Mouse (Mus musculus) R1 (cell line): ENCODE results near the gene Tfpi.

Source experiments
- DNase-seq: peaks from one replicate; pipeline ENCODE4 v3.0.0-alpha.2; 2018; ENCODE audit warnings: low read depth, low spot score

The Tfpi gene

DNA sequence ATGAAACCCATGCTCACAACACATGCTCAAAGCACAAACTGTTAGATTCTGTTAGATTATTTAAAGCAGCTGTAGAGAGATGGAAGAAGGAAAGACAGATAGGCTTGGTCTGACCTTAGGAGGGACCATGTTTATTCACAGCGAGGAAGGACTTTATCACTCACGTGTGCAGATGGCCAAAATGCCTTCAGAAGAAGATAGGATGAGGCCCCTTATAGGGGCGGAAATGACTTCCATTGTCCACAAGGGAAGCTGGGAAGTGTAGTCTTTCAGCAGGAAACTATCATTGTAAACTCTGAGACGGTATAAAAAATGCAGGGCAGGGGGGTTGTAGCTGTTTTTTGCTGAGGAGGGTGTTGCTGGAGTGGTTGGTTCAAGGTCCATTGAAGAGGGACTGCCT lies at the start of gene Tfpi:
Gene Tfpi, minus strand, starts transcription at position 199 of the 400 bp plus-strand sequence.
- peak; percentile 52 for DNase-seq

DNA sequence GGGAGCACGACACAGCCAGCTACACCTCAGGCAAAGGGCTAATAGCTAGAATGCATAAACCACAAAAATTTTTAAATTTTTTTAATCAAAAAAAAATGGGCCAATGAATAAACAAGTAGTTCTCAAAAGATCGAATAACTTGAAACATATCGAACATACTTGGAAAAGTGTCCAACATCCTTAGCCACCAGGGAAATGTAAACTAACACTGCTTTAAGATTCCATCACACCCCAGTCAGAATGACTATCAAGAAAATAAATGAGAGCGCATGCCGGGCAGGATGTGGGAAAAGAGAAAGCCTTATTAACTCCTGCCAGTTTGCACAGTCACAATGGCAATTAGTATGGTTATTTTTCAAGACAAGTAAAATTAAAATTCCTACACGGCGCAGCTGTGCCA lies 49.6 kb upstream of the Tfpi start:
- no peak for DNase-seq

DNA sequence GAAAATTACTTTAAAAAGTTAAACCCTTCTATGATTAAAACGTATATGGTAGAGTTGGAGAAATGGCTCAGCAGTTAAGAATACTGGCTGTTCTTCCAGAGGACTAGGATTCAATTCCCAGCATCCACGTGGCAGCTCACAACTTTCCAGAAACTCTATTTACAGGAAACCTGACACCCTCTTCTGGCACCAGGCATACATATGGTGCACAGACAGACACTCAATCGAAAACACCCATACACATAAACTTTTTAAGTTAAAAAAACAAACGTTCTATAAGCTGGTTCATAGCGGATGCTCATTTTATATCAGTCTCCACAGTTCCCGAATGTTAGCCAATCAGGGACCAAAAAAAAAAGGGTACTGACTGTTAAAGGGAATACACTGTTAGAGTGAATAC lies 49.2 kb upstream of the Tfpi start:
- no peak for DNase-seq

DNA sequence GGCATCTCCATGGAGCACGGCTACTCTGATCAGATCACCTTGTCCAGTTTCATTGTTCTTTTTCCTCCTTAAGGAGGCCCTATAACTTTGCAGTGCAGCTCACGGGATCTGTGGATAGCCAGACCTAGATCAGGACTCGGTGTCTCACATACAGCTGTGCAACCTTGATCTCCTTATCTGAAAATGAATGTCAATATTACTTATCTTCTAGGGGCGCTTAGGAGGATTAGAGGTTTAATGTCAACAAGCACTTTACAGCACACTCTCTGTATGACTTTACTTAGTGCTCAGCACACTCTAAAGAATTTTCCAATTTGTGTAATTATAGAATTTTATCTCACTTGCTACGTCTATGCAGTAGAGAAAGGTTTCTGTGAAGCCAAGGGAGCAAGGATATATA lies 48.5 kb upstream of the Tfpi start:
- no peak for DNase-seq

DNA sequence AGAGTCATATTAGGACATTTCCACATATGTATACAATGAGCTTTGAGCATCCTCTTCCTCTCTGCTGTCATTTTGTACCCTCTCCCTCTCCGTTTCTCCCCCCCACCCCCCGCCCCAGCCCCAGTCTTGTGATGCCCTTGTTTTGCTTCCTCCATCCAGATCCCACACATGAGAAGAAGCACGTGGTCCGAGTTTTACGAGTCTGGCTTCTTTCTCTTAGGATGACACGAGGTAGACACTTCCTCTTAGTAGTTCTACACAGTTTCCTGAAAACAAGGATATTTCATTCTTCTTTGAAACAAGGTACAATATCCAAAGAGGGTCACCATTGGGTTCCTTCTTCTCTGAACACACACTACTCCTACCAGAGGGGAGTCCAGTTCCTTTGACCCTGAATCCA lies 47.4 kb upstream of the Tfpi start:
- no peak for DNase-seq

DNA sequence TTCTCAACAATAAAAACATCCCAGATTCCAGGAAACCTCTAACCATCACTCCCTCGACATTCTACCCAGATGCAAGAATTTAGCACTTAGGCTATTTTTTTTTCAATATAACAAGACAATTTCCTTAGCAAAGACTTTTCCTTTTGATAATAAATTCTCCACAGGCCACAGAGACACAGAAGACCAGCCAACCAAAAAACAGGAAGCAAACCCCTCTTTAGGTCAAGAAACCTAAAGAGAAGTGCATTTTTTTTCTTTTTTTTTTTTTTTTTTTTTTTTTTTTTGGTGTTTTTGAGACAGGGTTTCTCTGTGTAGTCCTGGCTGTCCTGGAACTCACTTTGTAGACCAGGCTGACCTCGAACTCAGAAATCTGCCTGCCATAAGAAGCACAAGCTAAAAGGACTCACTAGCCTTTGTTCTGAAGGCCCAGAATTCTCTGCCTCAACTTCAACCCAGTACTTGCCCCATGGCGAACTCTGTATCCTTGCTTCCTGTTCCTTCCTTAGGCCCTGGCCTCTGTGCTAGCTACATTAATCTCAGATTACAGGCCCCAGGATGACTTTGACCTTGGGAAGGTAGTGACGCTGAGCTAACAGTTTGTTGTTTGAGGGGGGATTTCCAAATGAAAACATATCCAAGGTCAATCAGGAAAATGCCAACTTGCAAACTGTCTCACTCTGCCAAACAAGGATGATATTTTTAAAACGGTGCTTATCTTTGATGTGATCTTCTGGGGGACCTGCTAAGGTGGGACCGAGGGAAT lies 46.7 kb upstream of the Tfpi start:
- DNase-seq = peak; percentile 38

DNA sequence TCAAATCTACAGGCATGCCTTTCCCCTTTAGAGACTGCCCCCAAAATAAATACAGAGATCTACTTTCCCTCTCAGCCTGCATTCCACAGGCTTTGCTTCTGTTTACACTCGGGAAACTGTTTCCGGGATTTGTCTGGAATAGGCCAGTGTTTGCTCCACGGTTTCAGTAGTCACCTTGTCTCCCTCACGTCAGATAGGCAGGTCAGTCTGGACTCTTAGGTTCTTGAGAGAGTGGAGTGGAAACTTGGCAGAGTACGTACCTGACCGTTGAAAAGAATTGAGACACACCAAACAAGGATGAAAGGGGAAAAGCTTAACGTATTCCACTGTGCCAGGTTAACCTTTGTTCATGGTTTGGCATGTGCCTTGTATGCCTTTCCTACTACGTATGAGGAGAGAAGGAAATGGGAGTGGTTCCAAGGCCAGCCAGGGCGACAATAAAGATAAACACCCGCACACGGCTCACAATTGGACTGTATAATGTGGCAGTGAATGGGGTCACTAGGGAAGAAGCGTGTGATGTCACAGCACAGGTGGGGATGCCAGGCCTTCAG lies 43.0 kb upstream of the Tfpi start:
- peak; percentile 65 for DNase-seq

DNA sequence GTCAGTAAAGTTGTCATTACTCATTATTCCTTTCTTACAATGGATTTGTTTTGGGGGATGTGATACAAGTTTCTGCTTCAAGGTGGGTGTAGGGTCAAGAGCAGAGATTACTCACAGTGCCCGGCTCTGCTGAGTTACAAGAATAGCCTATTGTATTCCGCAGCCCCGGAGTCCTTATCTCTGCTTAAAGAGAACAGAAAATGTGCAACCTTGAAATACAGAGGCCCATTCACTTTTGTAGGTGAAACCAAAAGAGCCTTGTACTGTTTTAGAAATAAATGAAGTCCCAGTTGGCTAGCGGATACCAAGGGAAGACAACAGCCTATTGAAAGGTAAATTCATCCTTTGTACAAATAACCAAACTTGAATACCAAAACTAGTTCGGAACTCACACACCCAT lies 42.2 kb upstream of the Tfpi start:
- DNase-seq = peak; percentile 86

DNA sequence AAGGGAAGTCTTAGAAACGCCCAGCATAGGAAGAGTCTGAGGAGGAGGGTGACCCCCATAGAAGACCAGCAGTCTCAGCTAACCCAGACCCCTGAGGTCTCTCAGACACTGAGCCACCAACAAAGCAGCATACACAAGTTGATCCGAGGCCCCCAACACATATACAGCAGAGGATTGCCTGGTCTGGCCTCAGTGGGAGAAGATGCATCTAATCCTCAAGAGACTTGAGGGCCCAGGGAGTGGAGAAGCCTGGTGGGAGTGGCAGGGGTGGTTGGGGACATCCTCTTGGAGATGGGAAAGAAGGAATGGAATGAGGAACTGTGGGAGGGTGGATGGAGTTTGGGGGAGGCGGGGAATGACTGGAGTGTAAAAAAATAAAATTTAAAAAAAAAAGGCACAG lies 36.7 kb upstream of the Tfpi start:
- DNase-seq = no peak

DNA sequence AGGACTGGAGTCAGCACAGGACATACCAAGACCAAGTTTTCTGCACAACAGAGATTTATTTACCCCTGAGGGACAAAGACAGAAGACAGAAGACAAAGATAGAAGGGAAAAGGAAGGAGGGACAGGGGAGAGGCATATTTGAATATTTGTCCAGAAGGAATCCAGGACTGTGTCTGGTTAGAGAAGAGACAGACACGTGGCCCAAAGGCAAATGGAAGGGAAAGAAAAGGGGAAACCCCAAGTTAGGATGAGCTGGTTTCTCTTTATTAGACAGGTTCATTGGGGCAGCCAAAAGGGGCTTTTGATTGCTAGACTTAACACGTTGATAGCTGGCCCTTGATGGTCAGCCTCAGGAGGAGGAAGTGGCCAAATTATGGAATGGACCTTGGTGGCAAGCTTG lies 34.9 kb upstream of the Tfpi start:
- DNase-seq = no peak

DNA sequence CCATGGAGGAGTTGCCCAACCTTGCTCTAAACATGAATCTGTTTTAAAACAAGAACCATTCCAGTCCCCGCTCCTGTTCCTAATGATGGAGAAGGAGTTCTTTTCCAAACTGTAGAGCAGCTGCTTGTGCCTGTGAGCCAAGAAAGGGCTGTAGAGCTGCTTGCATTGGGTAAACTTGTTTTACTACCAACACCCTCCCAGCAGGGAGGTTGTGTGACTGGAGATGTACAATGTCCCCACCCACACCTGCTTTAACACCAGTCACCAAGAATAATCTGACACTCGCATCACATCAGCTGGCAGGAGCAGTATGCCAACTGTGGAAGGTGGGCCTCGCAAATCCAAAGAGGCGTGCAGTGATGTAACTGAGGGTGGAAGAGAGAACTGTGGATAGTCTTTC lies 34.5 kb upstream of the Tfpi start:
- DNase-seq = no peak

DNA sequence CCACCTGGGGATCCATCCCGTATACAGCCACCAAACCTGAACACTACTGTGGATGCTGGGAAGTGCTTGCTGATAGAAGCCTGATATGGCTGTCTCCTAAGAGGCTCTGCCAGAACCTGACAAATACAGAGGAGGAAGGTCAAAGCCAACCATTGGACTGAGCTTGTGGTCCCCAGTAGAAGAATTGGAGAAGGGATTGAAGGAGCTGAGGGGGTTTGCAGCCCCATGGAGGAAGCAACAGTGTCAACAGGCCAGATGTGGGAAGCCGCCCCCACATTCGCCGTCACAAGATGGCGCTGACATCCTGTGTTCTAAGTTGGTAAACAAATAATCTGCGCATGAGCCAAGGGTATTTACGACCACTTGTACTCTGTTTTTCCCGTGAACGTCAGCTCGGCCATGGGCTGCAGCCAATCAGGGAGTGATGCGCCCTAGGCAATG lies 28.4 kb upstream of the Tfpi start:
- peak; percentile 51 for DNase-seq

DNA sequence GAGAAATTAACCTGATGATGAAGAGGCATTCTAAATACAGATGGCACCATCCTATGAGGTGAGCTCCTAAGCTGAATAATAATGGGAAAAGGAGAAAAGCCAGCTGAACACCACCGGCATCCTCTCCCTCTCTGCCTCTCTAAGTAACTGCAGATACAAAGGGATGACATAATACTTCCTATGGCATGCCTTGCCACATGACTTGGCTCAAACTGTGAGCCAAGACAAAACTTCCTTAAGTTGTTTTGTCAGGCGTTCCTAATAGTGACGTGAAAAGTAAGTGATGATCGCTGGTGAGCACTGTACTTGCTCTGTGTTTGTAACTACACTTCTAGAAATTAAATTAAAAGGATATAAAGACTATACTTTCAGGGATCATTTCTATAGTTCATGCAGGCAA lies 27.7 kb upstream of the Tfpi start:
- no peak for DNase-seq

DNA sequence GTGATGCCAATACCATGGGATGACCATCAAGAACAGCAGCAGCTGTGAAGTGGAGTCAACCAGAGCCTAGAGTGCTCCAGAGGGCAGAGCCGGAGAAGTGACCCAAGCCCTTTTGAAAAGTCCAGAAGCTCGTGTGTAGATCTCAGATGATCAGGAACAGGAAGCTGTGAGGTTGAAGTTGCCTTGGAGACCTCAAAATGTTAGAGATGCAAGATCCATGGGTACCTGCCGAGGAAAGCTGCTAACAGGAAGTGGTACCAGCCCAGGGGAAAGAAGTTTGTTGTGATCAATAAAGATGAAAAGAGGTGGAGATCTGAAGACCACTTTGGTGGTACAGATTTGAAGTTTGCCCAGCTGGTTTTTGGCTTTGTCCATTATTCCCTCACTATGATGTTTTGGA lies 22.3 kb upstream of the Tfpi start:
- DNase-seq = no peak

DNA sequence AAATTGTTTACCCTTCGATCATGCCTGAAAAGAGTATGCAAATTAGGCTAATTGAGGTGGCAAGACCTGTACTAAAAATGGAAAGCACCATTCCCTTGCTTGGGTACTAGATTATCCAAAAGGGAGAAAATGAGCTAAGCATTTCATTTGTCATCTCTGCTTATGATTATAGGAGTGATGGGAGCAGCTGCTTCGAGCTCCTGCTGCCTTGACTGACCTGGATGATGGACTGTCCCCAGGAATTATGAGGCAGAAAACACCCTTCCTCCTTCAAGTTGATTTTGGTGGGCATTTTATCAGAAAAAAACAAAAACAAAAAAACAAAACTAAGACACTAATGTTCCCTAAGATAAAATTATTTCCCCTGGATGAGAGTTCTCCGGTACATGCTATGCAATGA lies 18.5 kb upstream of the Tfpi start:
- no peak for DNase-seq

DNA sequence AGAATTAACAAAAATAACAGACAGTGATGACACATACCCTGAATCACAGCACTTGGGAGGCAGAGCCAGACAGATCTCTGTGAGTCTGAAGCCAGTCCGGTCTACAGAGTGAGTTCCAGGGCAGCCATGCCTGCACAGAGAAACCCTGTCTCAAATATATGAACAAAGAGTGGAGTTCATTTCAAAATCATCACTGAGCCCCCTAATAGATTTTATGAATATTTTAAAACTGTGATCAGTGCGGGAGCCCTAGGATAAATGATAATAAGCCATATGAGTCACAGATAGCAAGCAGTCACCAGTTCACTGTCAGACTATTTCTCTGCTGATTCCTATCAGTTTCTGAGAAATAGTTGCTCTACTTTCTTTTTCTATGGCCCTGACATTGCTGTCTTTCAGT lies 17.1 kb upstream of the Tfpi start:
- no peak for DNase-seq

DNA sequence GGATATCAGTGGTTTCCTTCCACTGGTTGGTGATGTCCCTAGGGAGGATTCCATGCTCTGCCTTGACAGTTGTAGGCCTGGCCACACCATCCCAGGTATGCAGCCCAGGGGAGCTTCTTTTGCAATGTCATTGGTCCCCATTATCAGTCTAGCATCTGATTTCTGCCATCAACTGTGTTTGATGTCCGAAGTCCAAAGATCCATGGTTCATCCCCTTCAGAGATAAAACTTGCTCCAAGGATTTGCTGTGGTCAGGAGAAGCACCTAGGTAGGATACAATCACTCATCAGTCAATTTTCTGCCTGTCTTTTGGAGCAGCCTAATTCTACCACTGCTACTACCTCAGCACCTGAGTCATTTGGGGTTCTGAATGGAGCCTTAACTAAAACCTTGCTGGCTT lies 15.1 kb upstream of the Tfpi start:
- DNase-seq = no peak

DNA sequence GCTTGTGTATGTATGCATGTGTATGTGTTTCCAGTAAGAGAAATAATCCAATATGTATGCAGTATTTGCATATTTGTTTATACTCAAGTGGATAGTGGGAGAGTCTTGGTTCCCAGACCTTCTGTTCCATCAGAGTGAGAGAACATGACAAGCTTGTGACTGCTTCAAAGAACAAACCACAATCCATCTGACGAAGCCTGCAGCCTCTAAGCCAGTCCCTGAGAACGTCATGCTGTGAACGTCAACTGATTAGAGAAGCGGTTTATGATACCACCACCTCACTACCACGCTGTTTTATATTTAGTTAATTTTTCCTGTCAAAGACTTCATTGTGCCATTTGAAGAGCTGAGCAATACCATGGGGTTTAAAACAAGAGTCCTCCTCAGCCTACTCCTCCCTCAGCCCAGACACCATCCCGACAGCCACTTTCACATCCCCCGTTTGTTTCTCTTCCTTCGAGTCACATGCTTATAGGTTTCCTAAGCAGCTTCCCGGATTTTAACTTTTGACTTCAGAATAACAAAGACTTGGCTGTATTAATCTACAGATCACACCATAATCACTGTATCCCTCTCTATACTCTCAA lies 11.2 kb upstream of the Tfpi start:
- no peak for DNase-seq

DNA sequence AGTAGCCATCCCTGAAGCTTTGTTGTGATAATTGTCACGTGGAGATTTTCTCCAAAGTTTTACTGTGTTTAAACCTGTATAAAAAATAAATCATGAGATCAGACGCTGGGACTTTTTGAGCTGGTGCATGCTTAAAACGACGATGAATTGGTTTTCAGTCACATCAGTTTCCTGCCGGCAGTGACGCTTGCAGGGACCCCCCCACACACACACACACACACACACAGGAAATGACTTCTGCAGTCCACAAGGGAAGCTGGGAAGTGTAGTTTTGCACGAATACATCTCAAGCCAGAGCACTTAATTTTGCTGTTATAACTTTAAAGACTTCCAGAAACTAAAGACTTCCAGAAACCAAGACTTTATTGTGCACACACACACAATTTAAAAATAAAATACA lies 5.3 kb upstream of the Tfpi start:
- DNase-seq = peak; percentile 36

DNA sequence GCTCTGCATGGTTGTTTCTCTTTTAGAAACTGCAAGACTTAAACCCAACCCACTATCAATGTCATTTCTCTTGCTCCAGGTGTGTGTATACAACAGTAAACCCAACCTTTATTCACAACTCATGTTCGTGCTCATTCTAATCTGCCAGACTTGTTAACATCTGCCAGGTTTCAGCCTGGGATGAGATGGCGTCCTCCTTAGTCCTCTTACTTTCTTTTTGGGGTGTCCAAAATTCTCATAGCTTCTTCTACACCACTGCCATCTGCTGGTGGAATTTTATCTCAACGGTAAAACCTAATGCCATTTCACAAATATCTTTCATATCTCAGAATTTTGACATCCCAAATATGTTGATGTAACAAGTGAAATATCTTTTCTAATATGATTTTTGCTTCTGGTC lies 2.5 kb upstream of the Tfpi start:
- peak; percentile 49 for DNase-seq

DNA sequence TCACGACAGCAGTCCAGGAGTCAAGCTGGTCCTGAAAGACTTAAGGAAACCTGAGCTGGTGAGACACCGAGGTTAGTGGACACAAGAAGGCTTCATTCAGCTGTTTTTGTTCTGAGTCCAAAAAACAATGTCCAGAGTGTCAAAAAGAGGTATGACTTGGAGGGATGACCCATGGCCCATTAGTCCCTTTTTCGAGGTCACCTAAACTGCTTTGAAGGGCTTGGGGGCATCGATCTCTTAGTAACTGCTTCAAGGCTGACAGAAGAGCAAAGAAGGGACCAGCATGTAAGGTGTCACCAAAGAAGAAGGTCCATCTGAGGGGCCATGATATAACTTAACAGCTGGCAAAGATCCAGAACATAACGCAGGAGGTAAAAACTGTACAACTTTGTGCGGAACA lies 1.2 kb upstream of the Tfpi start:
- DNase-seq = no peak

DNA sequence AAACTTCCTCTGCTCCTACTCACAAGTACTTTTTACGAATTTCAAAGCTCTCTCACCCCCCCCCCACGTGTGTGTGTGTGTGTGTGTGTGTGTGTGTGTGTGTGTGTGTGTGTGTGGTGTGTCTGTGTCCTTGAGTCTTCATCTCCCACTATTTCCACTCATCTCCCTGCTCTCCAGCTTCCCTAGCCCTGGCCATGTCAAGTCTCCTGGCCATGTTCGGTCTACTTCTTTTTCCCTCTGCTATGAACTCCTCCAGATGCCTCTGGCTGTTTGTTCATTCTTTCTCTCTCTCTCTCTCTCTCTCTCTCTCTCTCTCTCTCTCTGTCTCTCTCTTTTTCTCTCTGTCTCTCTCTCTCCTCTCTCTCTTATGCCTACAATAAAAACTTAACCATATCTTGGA lies 444 bp downstream of the Tfpi start:
- no peak for DNase-seq

DNA sequence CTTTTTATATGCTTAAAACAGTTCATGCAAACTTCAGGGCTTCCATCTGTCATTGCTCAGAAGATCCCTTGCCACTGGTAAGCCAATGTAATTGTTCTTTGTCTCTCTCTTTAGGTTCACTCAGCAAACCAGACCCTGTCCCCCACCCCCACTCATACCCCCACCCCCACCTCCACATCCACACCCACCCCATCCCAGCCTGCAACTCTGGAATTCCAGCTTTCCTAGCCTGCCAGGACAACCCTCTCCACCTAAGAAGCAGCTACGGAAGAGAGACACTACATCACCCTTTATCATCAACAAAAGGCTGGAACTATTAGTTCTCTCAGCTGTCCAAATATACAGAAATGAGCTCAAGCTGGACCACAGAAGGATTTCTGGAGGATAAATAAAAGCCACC lies 974 bp downstream of the Tfpi start:
- DNase-seq = peak; percentile 45
